Mouse (Mus musculus): Measurements from ENCODE around the gene Utp14b. TPM values are rescaled to one million over a fixed set of nuclear protein-coding genes. Genes with fewer than 3 reads are reported as not detected.
A peak's percentile ranks its signal among the peaks of the same experiment; 100 is the strongest.

Gene Utp14b
- total and polyA plus RNA-seq, 3 experiments = 1.1 to 23.0 (median 21.8) TPM

GRCm38 (mm10) chr1:78682291-78682690, 24.5 kb downstream of the Utp14b start:
- ATAC-seq (ENCODE audit: extremely low read depth, insufficient number of reproducible peaks, low FRiP score, poor library complexity, severe bottlenecking) = no peak
- Histone ChIP-seq H3K36me3 (replicated peaks) (peaks cover 51% of the 10 kb centered on the region), H3K4me1 (ENCODE audit: insufficient read depth, low read depth, low read length) (peaks cover 3% of the 10 kb centered on the region; the same call in 1 of the 2 replicates), H3K4me3 (ENCODE audit: low read depth, low read length) (no peak overlapping the region), H3K27me3 (ENCODE audit: insufficient read depth, low read length) (no peaks in the 10 kb centered on the region), H3K9me3 (replicated peaks) (no peaks in the 10 kb centered on the region)
- no peak for DNase-seq (ENCODE audit: low spot score)
- no peak for TF ChIP-seq TAL1 (conservative IDR thresholded peaks at IDR 0.05; ENCODE audit: low read depth, low read length)
- no peak for TF ChIP-seq POLR2AphosphoS5 (IDR thresholded peaks at IDR 0.05; ENCODE audit: insufficient replicate concordance, low read depth, low read length)
- TF ChIP-seq GATA1 (IDR thresholded peaks at IDR 0.05; ENCODE audit: borderline replicate concordance, low read length) = no peak
- TF ChIP-seq GATA2 (IDR thresholded peaks at IDR 0.05; ENCODE audit: borderline replicate concordance, low read depth, low read length) = no peak
- TF ChIP-seq CTCF (IDR thresholded peaks at IDR 0.05; ENCODE audit: low read depth, low read length) = no peak

- no peaks in the 10 kb centered on the region; the same call in 1 of the 2 replicates for H3K4me1 ChIP-seq (ENCODE audit: insufficient read depth, low read depth, low read length)
- H3K4me3 ChIP-seq (ENCODE audit: low read depth, low read length) = no peak overlapping the region
- DNase-seq (ENCODE audit: low spot score) (no peak), ATAC-seq (ENCODE audit: extremely low read depth, insufficient number of reproducible peaks, low FRiP score, poor library complexity, severe bottlenecking) (no peak)
- no peaks in the 10 kb centered on the region for H3K9me3 ChIP-seq (replicated peaks)
- peaks cover 60% of the 10 kb centered on the region for H3K36me3 ChIP-seq (replicated peaks)
- TF ChIP-seq POLR2AphosphoS5 (IDR thresholded peaks at IDR 0.05; ENCODE audit: insufficient replicate concordance, low read depth, low read length) (no peak), TAL1 (conservative IDR thresholded peaks at IDR 0.05; ENCODE audit: low read depth, low read length) (no peak), GATA1 (IDR thresholded peaks at IDR 0.05; ENCODE audit: borderline replicate concordance, low read length) (no peak), CTCF (IDR thresholded peaks at IDR 0.05; ENCODE audit: low read depth, low read length) (no peak), GATA2 (IDR thresholded peaks at IDR 0.05; ENCODE audit: borderline replicate concordance, low read depth, low read length) (no peak)
- no peaks in the 10 kb centered on the region for H3K27me3 ChIP-seq (ENCODE audit: insufficient read depth, low read length)
Measured at GRCm38 (mm10) chr1:78684128-78684527, 26.3 kb downstream of the Utp14b start.

- Histone ChIP-seq H3K4me3 (ENCODE audit: low read depth, low read length) (no peak overlapping the region), H3K36me3 (replicated peaks) (peaks cover 68% of the 10 kb centered on the region), H3K9me3 (replicated peaks) (no peaks in the 10 kb centered on the region), H3K4me1 (ENCODE audit: insufficient read depth, low read depth, low read length) (peaks cover 5% of the 10 kb centered on the region; the same call in 1 of the 2 replicates), H3K27me3 (ENCODE audit: insufficient read depth, low read length) (no peaks in the 10 kb centered on the region)
- DNase-seq (ENCODE audit: low spot score) (peak; percentile 17), ATAC-seq (ENCODE audit: extremely low read depth, insufficient number of reproducible peaks, low FRiP score, poor library complexity, severe bottlenecking) (peak; percentile 61)
- TF ChIP-seq GATA1 (IDR thresholded peaks at IDR 0.05; ENCODE audit: borderline replicate concordance, low read length) (no peak), CTCF (IDR thresholded peaks at IDR 0.05; ENCODE audit: low read depth, low read length) (no peak), POLR2AphosphoS5 (IDR thresholded peaks at IDR 0.05; ENCODE audit: insufficient replicate concordance, low read depth, low read length) (no peak)
Measured at GRCm38 (mm10) chr1:78686872-78687271, 29.0 kb downstream of the Utp14b start.

- DNase-seq (ENCODE audit: low spot score) (no peak), ATAC-seq (ENCODE audit: extremely low read depth, insufficient number of reproducible peaks, low FRiP score, poor library complexity, severe bottlenecking) (no peak)
- peaks cover 5% of the 10 kb centered on the region; the same call in 1 of the 2 replicates for H3K4me1 ChIP-seq (ENCODE audit: insufficient read depth, low read depth, low read length)
- TF ChIP-seq TAL1 (conservative IDR thresholded peaks at IDR 0.05; ENCODE audit: low read depth, low read length) = no peak
- TF ChIP-seq GATA2 (IDR thresholded peaks at IDR 0.05; ENCODE audit: borderline replicate concordance, low read depth, low read length) = no peak
- no peak for TF ChIP-seq CTCF (IDR thresholded peaks at IDR 0.05; ENCODE audit: low read depth, low read length)
- TF ChIP-seq GATA1 (IDR thresholded peaks at IDR 0.05; ENCODE audit: borderline replicate concordance, low read length) = no peak
- no peak for TF ChIP-seq POLR2AphosphoS5 (IDR thresholded peaks at IDR 0.05; ENCODE audit: insufficient replicate concordance, low read depth, low read length)
- peaks cover 70% of the 10 kb centered on the region for H3K36me3 ChIP-seq (replicated peaks)
- H3K27me3 ChIP-seq (ENCODE audit: insufficient read depth, low read length) = no peaks in the 10 kb centered on the region
- H3K9me3 ChIP-seq (replicated peaks) = no peaks in the 10 kb centered on the region
- no peak overlapping the region for H3K4me3 ChIP-seq (ENCODE audit: low read depth, low read length)
Measured at GRCm38 (mm10) chr1:78688149-78688548, 30.3 kb downstream of the Utp14b start.

- H3K36me3 ChIP-seq (replicated peaks) = peaks cover 89% of the 10 kb centered on the region
- H3K4me1 ChIP-seq (ENCODE audit: insufficient read depth, low read depth, low read length) = peaks cover 5% of the 10 kb centered on the region; the same call in 1 of the 2 replicates
- TF ChIP-seq GATA2 (IDR thresholded peaks at IDR 0.05; ENCODE audit: borderline replicate concordance, low read depth, low read length) (no peak), TAL1 (conservative IDR thresholded peaks at IDR 0.05; ENCODE audit: low read depth, low read length) (no peak), POLR2AphosphoS5 (IDR thresholded peaks at IDR 0.05; ENCODE audit: insufficient replicate concordance, low read depth, low read length) (no peak), GATA1 (IDR thresholded peaks at IDR 0.05; ENCODE audit: borderline replicate concordance, low read length) (no peak), CTCF (IDR thresholded peaks at IDR 0.05; ENCODE audit: low read depth, low read length) (no peak)
- no peaks in the 10 kb centered on the region for H3K9me3 ChIP-seq (replicated peaks)
- DNase-seq (ENCODE audit: low spot score) = no peak
- ATAC-seq (ENCODE audit: extremely low read depth, insufficient number of reproducible peaks, low FRiP score, poor library complexity, severe bottlenecking) = no peak
- H3K4me3 ChIP-seq (ENCODE audit: low read depth, low read length) = no peak overlapping the region
- no peaks in the 10 kb centered on the region for H3K27me3 ChIP-seq (ENCODE audit: insufficient read depth, low read length)
Measured at GRCm38 (mm10) chr1:78694503-78695258, 36.8 kb downstream of the Utp14b start.

- H3K36me3 ChIP-seq (replicated peaks) = peaks cover 85% of the 10 kb centered on the region
- TF ChIP-seq TAL1 (conservative IDR thresholded peaks at IDR 0.05; ENCODE audit: low read depth, low read length) (no peak), GATA1 (IDR thresholded peaks at IDR 0.05; ENCODE audit: borderline replicate concordance, low read length) (no peak), CTCF (IDR thresholded peaks at IDR 0.05; ENCODE audit: low read depth, low read length) (no peak), POLR2AphosphoS5 (IDR thresholded peaks at IDR 0.05; ENCODE audit: insufficient replicate concordance, low read depth, low read length) (no peak), GATA2 (IDR thresholded peaks at IDR 0.05; ENCODE audit: borderline replicate concordance, low read depth, low read length) (no peak)
- ATAC-seq (ENCODE audit: extremely low read depth, insufficient number of reproducible peaks, low FRiP score, poor library complexity, severe bottlenecking) = no peak
- H3K4me1 ChIP-seq (ENCODE audit: insufficient read depth, low read depth, low read length) = peaks cover under 1% of the 10 kb centered on the region; the same call in 1 of the 2 replicates
- no peaks in the 10 kb centered on the region for H3K9me3 ChIP-seq (replicated peaks)
- DNase-seq (ENCODE audit: low spot score) = no peak
- H3K27me3 ChIP-seq (ENCODE audit: insufficient read depth, low read length) = no peaks in the 10 kb centered on the region
- no peak overlapping the region for H3K4me3 ChIP-seq (ENCODE audit: low read depth, low read length)
Measured at GRCm38 (mm10) chr1:78696305-78696704, 38.5 kb downstream of the Utp14b start.

Data from G1E (cell line).